Mouse (Mus musculus) forebrain, embryonic 14.5 days (tissue): ENCODE data around the gene Ablim1. TPM values are rescaled to one million over a fixed set of nuclear protein-coding genes. Genes with fewer than 3 reads are reported as not detected.

Experiments used
- ATAC-seq: fragments of 200-750 bp; cut with Nextera tagmentation; 2 replicates; pipeline ENCODE4 v1.8.0; 2017; ENCODE audit warnings: mild to moderate bottlenecking, moderate library complexity
- DNase-seq: peaks from one replicate; pipeline ENCODE4 v3.0.0-alpha.2; 2015; ENCODE audit warnings: low spot score
- H3K27ac ChIP-seq: fragments of 300-500 bp; sonication (generic); 2 replicates; pipeline ENCODE4 v1.5.1; 2014; ENCODE audit warnings: low read depth, mild to moderate bottlenecking, control low read depth, low read length, moderate library complexity
- H3K27me3 ChIP-seq: fragments of 300-500 bp; sonication (generic); replicated peaks from 2 replicates; pipeline ENCODE4 v1.6.1; 2014; ENCODE audit warnings: low read length, control low read depth, mixed read lengths; ENCODE audit not compliant: control insufficient read depth, insufficient read depth
- H3K36me3 ChIP-seq: fragments of 300-500 bp; sonication (generic); 2 replicates; pipeline ENCODE4 v1.6.1; 2014; ENCODE audit warnings: low read length, control low read depth; ENCODE audit not compliant: control insufficient read depth, insufficient read depth
- H3K4me1 ChIP-seq: fragments of 300-500 bp; sonication (generic); 2 replicates; pipeline ENCODE4 v1.6.1; 2014; ENCODE audit warnings: antibody characterized with exemption, low read length, control low read depth; ENCODE audit not compliant: control insufficient read depth, insufficient read depth
- H3K4me2 ChIP-seq: fragments of 300-500 bp; sonication (generic); 2 replicates; pipeline ENCODE4 v1.6.1; 2014; ENCODE audit warnings: mild to moderate bottlenecking, control low read depth, low read length
- H3K4me3 ChIP-seq: fragments of 300-500 bp; sonication (generic); 2 replicates; pipeline ENCODE4 v1.5.1; 2014; ENCODE audit warnings: low read depth, low read length, control low read depth
- H3K9ac ChIP-seq: fragments of 300-500 bp; sonication (generic); 2 replicates; pipeline ENCODE4 v1.6.1; 2014; ENCODE audit warnings: mild to moderate bottlenecking, low read length, control low read depth, moderate library complexity
- H3K9me3 ChIP-seq: fragments of 300-500 bp; sonication (generic); replicated peaks from 2 replicates; pipeline ENCODE4 v1.6.1; 2016; ENCODE audit warnings: low read length, control low read depth, mixed read lengths; ENCODE audit not compliant: control insufficient read depth
- WGBS: fragments of 180-500 bp; shearing (Covaris S2); extraction: QIAGEN DNeasy Blood & Tissue Kit; methylation state at CpG from one replicate; pipeline ENCODE4 v1.1.7; 2014; 5-methylcytosine and 5-hydroxymethylcytosine counted together
- polyA plus RNA-seq: library from polyadenylated mRNA; unstranded; fragments of >200 nt; fragmentation: Nextera tagmentation; extraction: Ambion mirVana; gene quantifications from 2 replicates; pipeline ENCODE4 v1.2.1, GENCODE M21; 2014

Gene Ablim1
- polyA plus RNA-seq, 1 experiment from 2014 or later: 24.0 TPM

- H3K4me1 ChIP-seq: peaks cover 13% of the 10 kb centered on the region
- DNase-seq: peak; percentile 82
- ATAC-seq: peak; percentile 89
- H3K9ac ChIP-seq: peak overlapping the region; percentile 32; the same call in 1 of the 2 replicates
- no peaks in the 10 kb centered on the region for H3K9me3 ChIP-seq
- WGBS: 35% methylated on average over 22 of the region's 22 CpGs
- H3K4me2 ChIP-seq: peak overlapping the region; percentile 49
- H3K4me3 ChIP-seq: peak overlapping the region; percentile 22
- H3K36me3 ChIP-seq: no peaks in the 10 kb centered on the region
- peak overlapping the region; percentile 29; the same call in 1 of the 2 replicates for H3K27ac ChIP-seq
- no peaks in the 10 kb centered on the region for H3K27me3 ChIP-seq
Observed at GRCm38 (mm10) chr19:57118785-57119565, 195.7 kb downstream of the Ablim1 start.

GRCm38 (mm10) chr19:57117751-57118150, 197.0 kb downstream of the Ablim1 start:
- H3K36me3 ChIP-seq: no peaks in the 10 kb centered on the region
- H3K4me2 ChIP-seq: peak overlapping the region; percentile 1
- no peak overlapping the region for H3K9ac ChIP-seq
- ATAC-seq (no peak), DNase-seq (no peak)
- H3K4me3 ChIP-seq: no peak overlapping the region
- no peaks in the 10 kb centered on the region for H3K9me3 ChIP-seq
- 11% methylated on average over 6 of the region's 6 CpGs for WGBS
- no peaks in the 10 kb centered on the region for H3K27me3 ChIP-seq
- H3K27ac ChIP-seq: no peak overlapping the region
- peaks cover 13% of the 10 kb centered on the region for H3K4me1 ChIP-seq

GRCm38 (mm10) chr19:57116871-57117501, 197.7 kb downstream of the Ablim1 start:
- H3K36me3 ChIP-seq: no peaks in the 10 kb centered on the region
- H3K4me1 ChIP-seq: peaks cover 16% of the 10 kb centered on the region
- H3K27me3 ChIP-seq: no peaks in the 10 kb centered on the region
- H3K4me3 ChIP-seq: no peak overlapping the region
- H3K27ac ChIP-seq: no peak overlapping the region
- WGBS: 6% methylated on average over 7 of the region's 7 CpGs
- peak overlapping the region; percentile 1 for H3K4me2 ChIP-seq
- no peaks in the 10 kb centered on the region for H3K9me3 ChIP-seq
- DNase-seq (no peak), ATAC-seq (no peak)
- H3K9ac ChIP-seq: peak overlapping the region; percentile 25; the same call in 1 of the 2 replicates

- H3K4me2 ChIP-seq: no peak overlapping the region
- 68% methylated on average over 5 of the region's 5 CpGs for WGBS
- no peaks in the 10 kb centered on the region for H3K36me3 ChIP-seq
- H3K4me1 ChIP-seq: peaks cover 16% of the 10 kb centered on the region
- no peak overlapping the region for H3K9ac ChIP-seq
- ATAC-seq (no peak), DNase-seq (no peak)
- H3K27me3 ChIP-seq: no peaks in the 10 kb centered on the region
- no peaks in the 10 kb centered on the region for H3K9me3 ChIP-seq
- no peak overlapping the region for H3K27ac ChIP-seq
- no peak overlapping the region for H3K4me3 ChIP-seq
Observed at GRCm38 (mm10) chr19:57115670-57116069, 199.0 kb downstream of the Ablim1 start.

GRCm38 (mm10) chr19:57114951-57115350, 199.8 kb downstream of the Ablim1 start:
- Histone ChIP-seq H3K36me3 (no peaks in the 10 kb centered on the region), H3K4me1 (peaks cover 16% of the 10 kb centered on the region), H3K4me2 (no peak overlapping the region), H3K27me3 (no peaks in the 10 kb centered on the region), H3K9ac (no peak overlapping the region), H3K9me3 (no peaks in the 10 kb centered on the region), H3K27ac (no peak overlapping the region), H3K4me3 (no peak overlapping the region)
- ATAC-seq (no peak), DNase-seq (no peak)
- 84% methylated on average over 5 of the region's 5 CpGs for WGBS

GRCm38 (mm10) chr19:57113975-57114374, 200.7 kb downstream of the Ablim1 start:
- H3K4me1 ChIP-seq: peaks cover 12% of the 10 kb centered on the region
- 97% methylated on average over 8 of the region's 8 CpGs for WGBS
- no peaks in the 10 kb centered on the region for H3K36me3 ChIP-seq
- no peak overlapping the region for H3K27ac ChIP-seq
- no peaks in the 10 kb centered on the region for H3K9me3 ChIP-seq
- no peaks in the 10 kb centered on the region for H3K27me3 ChIP-seq
- no peak overlapping the region for H3K9ac ChIP-seq
- no peak for ATAC-seq
- DNase-seq: no peak
- no peak overlapping the region for H3K4me2 ChIP-seq
- H3K4me3 ChIP-seq: no peak overlapping the region

GRCm38 (mm10) chr19:57112816-57113406, 201.8 kb downstream of the Ablim1 start:
- no peak for ATAC-seq
- H3K4me3 ChIP-seq: no peak overlapping the region

GRCm38 (mm10) chr19:57112231-57112815, 202.4 kb downstream of the Ablim1 start:
- 79% methylated on average over 8 of the region's 8 CpGs for WGBS
- no peaks in the 10 kb centered on the region for H3K9me3 ChIP-seq
- no peak for ATAC-seq

More at GRCm38 (mm10) chr19:57112816-57113406, 201.8 kb downstream of the Ablim1 start:
- no peak overlapping the region for H3K9ac ChIP-seq
- peak overlapping the region; percentile 39; the same call in 1 of the 2 replicates for H3K27ac ChIP-seq
- no peaks in the 10 kb centered on the region for H3K36me3 ChIP-seq
- peak; percentile 63 for DNase-seq
- no peaks in the 10 kb centered on the region for H3K27me3 ChIP-seq
- 55% methylated on average over 9 of the region's 9 CpGs for WGBS
- no peak overlapping the region for H3K4me2 ChIP-seq
- peaks cover 11% of the 10 kb centered on the region; the same call in 1 of the 2 replicates for H3K4me1 ChIP-seq
- H3K9me3 ChIP-seq: no peaks in the 10 kb centered on the region

More at GRCm38 (mm10) chr19:57112231-57112815, 202.4 kb downstream of the Ablim1 start:
- no peak overlapping the region for H3K4me3 ChIP-seq
- H3K4me1 ChIP-seq: peaks cover 7% of the 10 kb centered on the region; the same call in 1 of the 2 replicates
- DNase-seq: no peak
- H3K9ac ChIP-seq: no peak overlapping the region
- H3K4me2 ChIP-seq: no peak overlapping the region
- no peaks in the 10 kb centered on the region for H3K36me3 ChIP-seq
- peak overlapping the region; percentile 39; the same call in 1 of the 2 replicates for H3K27ac ChIP-seq
- H3K27me3 ChIP-seq: no peaks in the 10 kb centered on the region
